Mouse (Mus musculus) lung, postnatal 0 days (tissue): ENCODE measurements at regions not wholly inside any gene's neighbourhood (a gene's known extent, or its start where the extent isn't known, plus 50 kb on each side); places are given as distances from the start of the nearest gene placed in this dataset.

Experiments
- CTCF ChIP-seq: IDR thresholded peaks from 2 replicates; pipeline ENCODE4 v1.5.1; 2016; ENCODE audit warnings: antibody characterized with exemption, mild to moderate bottlenecking
- EP300 ChIP-seq: IDR thresholded peaks from 2 replicates; pipeline ENCODE4 v1.6.1; 2016; ENCODE audit warnings: antibody characterized with exemption, mild to moderate bottlenecking, control low read depth

- no peak for TF ChIP-seq CTCF
- no peak for TF ChIP-seq EP300
These were observed 97.3 kb downstream of the Zfp706 start for GRCm38 (mm10) chr15:36910272-36910671.
